Mouse (Mus musculus): ENCODE measurements at regions not wholly inside any gene's neighbourhood (a gene's known extent, or its start where the extent isn't known, plus 50 kb on each side); places are given as distances from the start of the nearest gene placed in this dataset.

- H3K27ac ChIP-seq: no peak overlapping the region
- no peak for ATAC-seq
- no peaks in the 10 kb centered on the region for H3K9me3 ChIP-seq (replicated peaks)
- no peak overlapping the region for H3K9ac ChIP-seq
- peaks cover 4% of the 10 kb centered on the region; the same call in 1 of the 2 replicates for H3K4me1 ChIP-seq
- WGBS: 46% methylated on average over 6 of the region's 6 CpGs
- H3K27me3 ChIP-seq: no peaks in the 10 kb centered on the region
- H3K36me3 ChIP-seq (ENCODE audit: poor library complexity, severe bottlenecking): no peaks in the 10 kb centered on the region
- no peak overlapping the region for H3K4me3 ChIP-seq
- H3K4me2 ChIP-seq: no peak overlapping the region
Measured at GRCm38 (mm10) chr6:51708011-51708410, 184.3 kb downstream of the Snx10 start.

DNA sequence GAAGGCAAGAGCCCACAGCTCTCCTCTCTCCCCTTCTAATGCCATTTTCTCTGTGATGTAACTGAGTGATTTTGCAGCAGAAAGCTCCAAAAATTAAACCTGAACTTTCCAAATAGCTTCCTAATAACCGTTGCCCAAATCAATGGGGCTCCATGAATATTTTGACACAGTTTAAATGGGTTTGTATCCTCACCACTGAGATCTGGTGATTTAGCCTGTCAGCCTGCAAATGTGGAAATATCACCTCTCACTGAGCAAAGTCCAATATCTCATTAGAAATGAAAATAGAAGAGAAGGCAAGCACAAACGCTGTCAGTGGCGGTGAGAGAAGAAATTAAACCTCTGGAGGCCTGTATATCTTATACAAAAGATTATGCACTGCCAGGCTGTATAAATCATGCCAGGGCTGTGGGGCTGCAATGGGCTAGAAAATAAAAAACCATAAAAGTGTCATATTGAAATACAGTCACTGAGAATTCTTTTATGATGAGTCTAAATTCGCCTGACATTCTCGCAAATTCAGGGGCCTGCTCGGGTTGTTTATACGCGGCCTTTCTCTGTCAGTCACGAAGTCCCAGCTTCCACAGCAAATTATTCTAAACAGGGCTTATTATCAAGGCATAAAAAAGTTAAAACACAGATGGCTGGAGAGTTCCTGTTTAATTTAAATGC, 185.1 kb downstream of the Snx10 start:
- no peak for ATAC-seq
- H3K27me3 ChIP-seq: no peaks in the 10 kb centered on the region
- H3K4me1 ChIP-seq: peaks cover 4% of the 10 kb centered on the region; the same call in 1 of the 2 replicates
- H3K9me3 ChIP-seq (replicated peaks): no peaks in the 10 kb centered on the region
- H3K9ac ChIP-seq: no peak overlapping the region
- H3K27ac ChIP-seq: no peak overlapping the region; the same call in 1 of the 2 replicates
- no peak overlapping the region for H3K4me2 ChIP-seq
- H3K36me3 ChIP-seq (ENCODE audit: poor library complexity, severe bottlenecking): no peaks in the 10 kb centered on the region
- H3K4me3 ChIP-seq: no peak overlapping the region
- WGBS: 72% methylated on average over 9 of the region's 9 CpGs

DNA sequence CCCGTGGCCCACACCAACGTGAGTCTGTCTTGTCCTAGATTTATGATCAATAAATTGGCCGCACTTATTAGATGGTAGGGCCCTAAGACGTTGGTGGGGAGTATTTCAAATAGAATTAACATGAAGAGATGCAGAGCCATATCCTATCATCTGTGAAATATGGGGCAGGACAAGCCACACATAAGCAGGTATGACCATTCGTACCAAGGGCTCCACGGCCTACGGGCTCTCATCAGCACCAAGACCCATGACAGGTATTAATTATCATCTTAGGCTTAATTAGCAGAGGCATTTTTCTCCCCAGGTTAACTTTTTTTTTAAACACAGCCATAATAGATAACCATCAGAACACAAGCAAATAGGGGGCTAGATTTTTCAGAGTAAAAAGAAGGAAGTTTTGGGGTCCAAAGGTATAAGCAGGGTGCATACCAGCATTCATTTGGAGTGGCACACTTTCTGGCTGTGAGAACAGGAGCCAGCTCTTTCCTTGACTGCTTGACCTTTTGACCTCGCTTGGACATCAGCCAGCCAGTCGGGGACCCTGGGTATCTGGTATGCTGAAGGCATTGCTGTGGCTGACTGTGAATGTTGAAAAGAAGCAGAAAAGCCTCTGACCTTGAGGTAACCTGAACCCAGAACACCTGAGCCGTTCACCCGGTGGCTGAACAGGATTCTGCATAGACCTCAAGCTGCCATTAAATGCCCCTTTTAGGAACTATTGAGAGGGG, 185.8 kb downstream of the Snx10 start:
- H3K27ac ChIP-seq: no peak overlapping the region
- no peaks in the 10 kb centered on the region for H3K9me3 ChIP-seq (replicated peaks)
- H3K36me3 ChIP-seq (ENCODE audit: poor library complexity, severe bottlenecking): no peaks in the 10 kb centered on the region
- H3K9ac ChIP-seq: no peak overlapping the region
- H3K4me3 ChIP-seq: no peak overlapping the region
- 69% methylated on average over 11 of the region's 11 CpGs for whole genome bisulfite sequencing
- peaks cover 4% of the 10 kb centered on the region; the same call in 1 of the 2 replicates for H3K4me1 ChIP-seq
- H3K27me3 ChIP-seq: no peaks in the 10 kb centered on the region
- no peak overlapping the region for H3K4me2 ChIP-seq
- ATAC-seq: no peak

DNA sequence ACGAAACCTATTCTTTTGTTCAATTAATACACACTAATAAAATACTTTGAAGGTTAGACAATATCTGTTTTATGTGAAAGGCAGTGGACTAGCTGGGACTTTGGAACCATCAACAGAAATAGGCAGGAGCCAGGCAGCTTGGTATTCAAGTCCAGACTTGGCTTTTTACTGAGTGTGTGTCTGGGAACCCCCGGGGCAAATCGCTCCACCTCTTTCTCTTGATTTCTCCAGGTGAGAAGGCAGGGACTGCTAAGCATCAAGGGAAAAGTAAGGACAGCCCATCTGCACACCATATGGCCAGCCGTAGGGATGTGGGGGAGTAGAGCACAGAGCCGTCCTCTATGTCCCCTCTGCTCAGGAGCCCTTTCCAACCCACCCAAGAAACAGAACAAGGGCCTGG, 186.5 kb downstream of the Snx10 start:
- Histone ChIP-seq H3K36me3 (ENCODE audit: poor library complexity, severe bottlenecking) (no peaks in the 10 kb centered on the region), H3K4me2 (no peak overlapping the region), H3K9me3 (replicated peaks) (no peaks in the 10 kb centered on the region), H3K27me3 (no peaks in the 10 kb centered on the region), H3K9ac (no peak overlapping the region), H3K4me3 (no peak overlapping the region), H3K4me1 (peaks cover 4% of the 10 kb centered on the region; the same call in 1 of the 2 replicates), H3K27ac (no peak overlapping the region)
- 85% methylated on average over 5 of the region's 5 CpGs for WGBS
- ATAC-seq: no peak

DNA sequence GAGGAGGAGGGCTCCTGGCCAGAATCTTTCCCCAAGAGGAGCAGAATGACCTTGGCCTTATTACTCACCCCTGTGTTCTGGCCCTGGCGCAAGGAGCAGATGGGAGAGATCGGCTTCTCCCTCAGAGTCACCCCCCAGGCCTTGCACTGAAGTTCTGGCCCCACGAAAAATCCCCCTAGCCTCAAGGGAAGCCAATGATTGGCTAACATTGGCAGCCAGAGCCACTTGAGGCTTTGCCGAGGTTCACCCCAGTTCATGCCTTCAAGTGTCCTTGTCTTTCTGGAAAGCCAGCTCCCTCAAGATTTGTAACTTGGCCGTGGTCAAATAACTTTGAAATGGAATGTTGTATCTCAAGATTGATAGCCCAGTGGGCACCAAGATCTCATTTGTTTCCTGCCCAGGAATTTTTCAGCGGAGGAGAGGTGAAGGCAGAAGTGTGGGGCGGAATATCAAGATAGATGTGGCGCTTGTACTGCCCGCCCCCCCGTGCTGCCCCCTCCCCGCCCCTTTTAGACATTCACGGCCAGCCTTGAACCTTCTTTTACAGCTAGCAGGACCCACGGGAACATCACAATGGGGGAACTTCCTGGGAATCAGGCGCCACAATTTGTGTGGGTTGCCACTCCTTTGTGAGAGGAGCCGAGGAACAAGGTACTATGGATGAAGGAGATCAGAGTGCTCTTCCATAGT, 187.4 kb downstream of the Snx10 start:
- Histone ChIP-seq H3K4me1 (peaks cover 8% of the 10 kb centered on the region), H3K9ac (no peak overlapping the region), H3K36me3 (ENCODE audit: poor library complexity, severe bottlenecking) (no peaks in the 10 kb centered on the region), H3K9me3 (replicated peaks) (no peaks in the 10 kb centered on the region), H3K4me3 (no peak overlapping the region), H3K27me3 (no peaks in the 10 kb centered on the region), H3K27ac (no peak overlapping the region), H3K4me2 (no peak overlapping the region)
- WGBS: 90% methylated on average over 15 of the region's 15 CpGs
- no peak for ATAC-seq

GRCm38 (mm10) chr6:51711616-51711970, 187.9 kb downstream of the Snx10 start:
- ATAC-seq: no peak
- WGBS: 85% methylated on average over 7 of the region's 7 CpGs
- peaks cover 8% of the 10 kb centered on the region for H3K4me1 ChIP-seq
- H3K27ac ChIP-seq: no peak overlapping the region
- H3K36me3 ChIP-seq (ENCODE audit: poor library complexity, severe bottlenecking): no peaks in the 10 kb centered on the region
- no peak overlapping the region for H3K9ac ChIP-seq
- H3K9me3 ChIP-seq (replicated peaks): no peaks in the 10 kb centered on the region
- no peak overlapping the region for H3K4me2 ChIP-seq
- H3K4me3 ChIP-seq: no peak overlapping the region
- H3K27me3 ChIP-seq: no peaks in the 10 kb centered on the region

DNA sequence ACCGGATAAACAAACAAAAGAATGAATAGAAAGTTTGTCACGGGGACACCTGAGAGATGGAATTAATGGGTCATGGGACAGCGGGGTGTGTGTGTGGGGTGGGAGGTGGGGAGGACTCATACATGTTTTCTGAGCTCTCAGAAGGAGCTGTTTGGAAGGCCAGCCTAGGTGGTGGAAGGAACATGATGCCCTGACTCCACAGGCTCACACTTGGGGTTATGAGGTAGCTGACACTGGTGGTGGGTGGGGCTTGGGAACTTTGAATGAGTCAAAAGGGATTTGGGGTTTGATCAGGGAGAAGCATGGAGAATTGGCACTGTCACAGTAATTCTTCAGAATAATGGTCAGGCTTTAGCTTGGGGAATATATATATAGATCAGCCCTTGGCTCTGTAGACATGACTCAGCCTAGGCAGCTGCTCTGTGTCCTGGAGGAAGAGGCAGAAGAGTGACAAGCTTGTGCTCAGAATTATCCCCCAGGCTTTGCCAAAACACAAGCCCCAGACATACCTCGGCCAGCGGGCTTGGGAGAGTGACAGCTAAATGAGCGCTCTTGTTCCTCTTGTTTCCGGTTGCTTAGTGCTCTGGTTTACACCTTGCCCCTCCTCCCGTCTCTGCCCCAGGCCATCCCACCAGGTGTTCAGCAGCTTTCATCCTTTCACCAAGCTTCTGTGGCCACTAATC, 191.6 kb downstream of the Snx10 start:
- 33% methylated on average over 8 of the region's 8 CpGs for WGBS
- no peak overlapping the region for H3K4me2 ChIP-seq
- H3K4me1 ChIP-seq: peaks cover 3% of the 10 kb centered on the region; the same call in 1 of the 2 replicates
- ATAC-seq: no peak
- H3K27me3 ChIP-seq: no peaks in the 10 kb centered on the region
- H3K9ac ChIP-seq: no peak overlapping the region
- no peak overlapping the region for H3K4me3 ChIP-seq
- H3K27ac ChIP-seq: no peak overlapping the region
- no peaks in the 10 kb centered on the region for H3K36me3 ChIP-seq (ENCODE audit: poor library complexity, severe bottlenecking)
- H3K9me3 ChIP-seq (replicated peaks): no peaks in the 10 kb centered on the region

GRCm38 (mm10) chr6:51717386-51717785, 193.7 kb downstream of the Snx10 start:
- no peak for ATAC-seq
- Histone ChIP-seq H3K4me1 (peaks cover 3% of the 10 kb centered on the region; the same call in 1 of the 2 replicates), H3K4me3 (no peak overlapping the region), H3K27ac (no peak overlapping the region), H3K9ac (no peak overlapping the region), H3K27me3 (no peaks in the 10 kb centered on the region), H3K9me3 (replicated peaks) (no peaks in the 10 kb centered on the region), H3K4me2 (no peak overlapping the region), H3K36me3 (ENCODE audit: poor library complexity, severe bottlenecking) (no peaks in the 10 kb centered on the region)
- WGBS: 84% methylated on average over 7 of the region's 7 CpGs

DNA sequence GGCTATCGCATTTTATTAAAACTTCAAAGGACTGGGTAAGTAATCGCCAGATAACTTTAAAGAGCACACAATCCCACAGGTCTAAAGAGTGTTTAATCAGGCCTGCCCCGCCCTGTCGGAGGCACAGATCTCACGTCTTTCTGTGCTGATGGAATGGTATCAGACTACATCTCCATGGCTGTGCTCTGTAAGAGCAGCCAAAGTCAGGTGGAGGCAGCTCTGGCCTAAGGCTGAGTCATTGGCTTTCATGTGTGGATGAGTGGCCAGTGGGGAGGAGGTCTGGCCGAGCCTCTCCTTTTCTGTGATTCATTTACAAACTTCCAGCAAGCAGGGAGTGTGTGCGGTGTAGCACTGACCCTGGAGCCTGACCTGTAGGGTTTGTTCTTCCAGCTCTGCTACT, 197.0 kb downstream of the Snx10 start:
- Histone ChIP-seq H3K9me3 (replicated peaks) (no peaks in the 10 kb centered on the region), H3K27ac (no peak overlapping the region), H3K4me2 (no peak overlapping the region), H3K4me1 (0 out of 2 replicates have a peak, but pooled peaks cover under 1% of the 10 kb centered on the region), H3K9ac (no peak overlapping the region), H3K27me3 (no peaks in the 10 kb centered on the region), H3K4me3 (no peak overlapping the region), H3K36me3 (ENCODE audit: poor library complexity, severe bottlenecking) (no peaks in the 10 kb centered on the region)
- 82% methylated on average over 7 of the region's 7 CpGs for WGBS
- no peak for ATAC-seq

- peaks cover 5% of the 10 kb centered on the region for H3K4me1 ChIP-seq
- no peak overlapping the region for H3K4me3 ChIP-seq
- 47% methylated on average over 4 of the region's 4 CpGs for WGBS
- no peaks in the 10 kb centered on the region for H3K36me3 ChIP-seq (ENCODE audit: poor library complexity, severe bottlenecking)
- no peaks in the 10 kb centered on the region for H3K9me3 ChIP-seq (replicated peaks)
- no peak overlapping the region for H3K27ac ChIP-seq
- no peak overlapping the region for H3K9ac ChIP-seq
- no peak overlapping the region for H3K4me2 ChIP-seq
- H3K27me3 ChIP-seq: no peaks in the 10 kb centered on the region
- ATAC-seq: no peak
Measured at GRCm38 (mm10) chr6:51723053-51723452, 199.4 kb downstream of the Snx10 start.

GRCm38 (mm10) chr6:51727191-51727590, 203.5 kb downstream of the Snx10 start:
- 80% methylated on average over 8 of the region's 8 CpGs for WGBS
- peaks cover 26% of the 10 kb centered on the region for H3K4me1 ChIP-seq
- no peak overlapping the region for H3K27ac ChIP-seq
- no peaks in the 10 kb centered on the region for H3K27me3 ChIP-seq
- H3K36me3 ChIP-seq (ENCODE audit: poor library complexity, severe bottlenecking): no peaks in the 10 kb centered on the region
- no peaks in the 10 kb centered on the region for H3K9me3 ChIP-seq (replicated peaks)
- H3K4me2 ChIP-seq: no peak overlapping the region
- H3K9ac ChIP-seq: no peak overlapping the region
- ATAC-seq: no peak
- H3K4me3 ChIP-seq: no peak overlapping the region

All from forebrain, embryonic 13.5 days (tissue).